Mouse (Mus musculus): Measurements from ENCODE around the gene Tapbp. TPM values are rescaled to one million over a fixed set of nuclear protein-coding genes. Genes with fewer than 3 reads are reported as not detected.

Tapbp gene
- polyA plus RNA-seq, 1 experiment: 50.6 TPM

DNA sequence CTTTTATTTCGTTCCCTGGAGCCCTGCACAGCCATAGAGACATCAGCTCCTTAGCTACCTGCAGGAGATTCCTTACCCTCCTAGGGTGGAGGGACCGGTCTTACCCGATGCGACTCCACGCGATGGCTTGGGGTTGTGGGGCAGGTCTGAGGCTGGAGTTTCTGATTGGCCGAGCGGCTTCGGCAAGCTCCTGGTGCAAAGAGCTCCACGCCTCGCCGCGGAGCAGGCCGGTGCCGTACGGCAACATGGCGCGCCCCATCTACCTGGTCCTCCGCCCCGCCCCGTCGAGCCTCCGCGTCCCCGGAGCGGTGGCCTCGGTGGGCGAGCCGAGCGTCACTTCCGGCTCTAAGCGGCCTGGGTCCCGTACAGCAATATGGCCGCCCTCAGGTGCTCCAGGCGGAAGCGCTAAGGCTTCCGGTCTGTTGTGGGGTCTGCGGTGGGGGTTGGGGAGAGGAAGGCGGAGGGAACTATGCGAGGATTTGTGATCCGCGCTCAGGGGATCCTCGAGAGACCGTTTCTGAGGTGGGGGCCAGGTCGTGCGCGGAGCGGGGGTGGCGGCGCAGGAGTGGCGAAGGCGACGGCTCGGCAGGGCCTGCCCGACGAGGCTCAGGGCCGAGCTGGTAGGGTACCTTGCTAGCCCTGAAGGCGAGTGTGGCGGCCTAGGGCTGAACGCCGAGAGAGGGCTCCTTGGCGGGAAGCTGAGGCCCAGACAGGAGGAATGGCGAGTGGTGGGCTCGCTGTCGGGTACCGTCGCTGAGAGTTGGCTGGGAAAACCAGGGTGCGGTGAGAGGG lies 6.4 kb upstream of the Tapbp start, which contains the start of gene Daxx:
Gene Daxx, plus strand, starts transcription at position 338 of the 792 bp plus-strand sequence.
- Histone ChIP-seq H3K4me2 (ENCODE audit: low read depth) (peak within 1 kb of the TSS; percentile 98), H3K36me3 (ENCODE audit: control insufficient read depth, insufficient read depth) (peaks cover 11% of the 10 kb centered on the region), H3K27me3 (ENCODE audit: control insufficient read depth, insufficient read depth, insufficient read length) (no peaks in the 10 kb centered on the region), H3K4me3 (peak within 1 kb of the TSS; percentile 85), H3ac (ENCODE audit: control insufficient read depth, insufficient read length) (peak within 1 kb of the TSS; percentile 44), H3K79me2 (ENCODE audit: control insufficient read depth, insufficient read depth) (peaks cover 13% of the 10 kb centered on the region)
- TF ChIP-seq POLR2A (IDR thresholded peaks at IDR 0.05; ENCODE audit: insufficient read length, low read depth) (peak; percentile 58), POLR2AphosphoS2 (IDR thresholded peaks at IDR 0.05; ENCODE audit: insufficient read length, low read depth) (peak; percentile 34), E2F4 (IDR thresholded peaks at IDR 0.05; ENCODE audit: insufficient read depth) (no peak), SRF (IDR thresholded peaks at IDR 0.05; ENCODE audit: control insufficient read depth, insufficient read length, low read depth) (no peak), MYOD1 (IDR thresholded peaks at IDR 0.05; ENCODE audit: control insufficient read depth in 1 of 3, insufficient read length in 2 of 3, low read depth in 2 of 3) (no peak), USF1 (IDR thresholded peaks at IDR 0.05; ENCODE audit: low read depth) (no peak)

DNA sequence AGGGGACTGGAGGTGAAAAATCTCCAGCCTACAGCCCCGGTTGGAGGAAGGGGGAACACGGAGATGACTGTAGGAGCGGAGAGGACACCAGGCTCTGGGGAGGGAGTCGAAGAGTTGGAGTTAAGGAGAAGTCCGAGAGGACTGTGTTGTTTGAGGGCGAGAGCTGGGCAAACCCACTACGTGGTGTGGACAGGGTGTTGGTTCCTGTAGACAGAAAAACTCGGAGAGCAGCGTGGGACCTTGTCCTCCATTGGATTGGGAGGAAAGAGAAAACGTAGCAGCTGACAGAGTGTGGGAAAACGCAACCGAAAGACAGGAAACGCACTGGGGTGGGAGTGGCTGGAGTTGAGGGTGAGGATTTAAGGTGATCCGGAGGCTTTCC lies 5.8 kb upstream of the Tapbp start:
- Histone ChIP-seq H3K36me3 (ENCODE audit: control insufficient read depth, insufficient read depth) (peaks cover 11% of the 10 kb centered on the region), H3K27me3 (ENCODE audit: control insufficient read depth, insufficient read depth, insufficient read length) (no peaks in the 10 kb centered on the region), H3K79me2 (ENCODE audit: control insufficient read depth, insufficient read depth) (peaks cover 13% of the 10 kb centered on the region), H3ac (ENCODE audit: control insufficient read depth, insufficient read length) (peak overlapping the region; percentile 44), H3K4me2 (ENCODE audit: low read depth) (peak overlapping the region; percentile 92), H3K4me3 (peak overlapping the region; percentile 85)
- no peak for TF ChIP-seq REST (IDR thresholded peaks at IDR 0.05; ENCODE audit: insufficient read depth, insufficient read length)
- TF ChIP-seq POLR2AphosphoS2 (IDR thresholded peaks at IDR 0.05; ENCODE audit: insufficient read length, low read depth): peak; percentile 46

DNA sequence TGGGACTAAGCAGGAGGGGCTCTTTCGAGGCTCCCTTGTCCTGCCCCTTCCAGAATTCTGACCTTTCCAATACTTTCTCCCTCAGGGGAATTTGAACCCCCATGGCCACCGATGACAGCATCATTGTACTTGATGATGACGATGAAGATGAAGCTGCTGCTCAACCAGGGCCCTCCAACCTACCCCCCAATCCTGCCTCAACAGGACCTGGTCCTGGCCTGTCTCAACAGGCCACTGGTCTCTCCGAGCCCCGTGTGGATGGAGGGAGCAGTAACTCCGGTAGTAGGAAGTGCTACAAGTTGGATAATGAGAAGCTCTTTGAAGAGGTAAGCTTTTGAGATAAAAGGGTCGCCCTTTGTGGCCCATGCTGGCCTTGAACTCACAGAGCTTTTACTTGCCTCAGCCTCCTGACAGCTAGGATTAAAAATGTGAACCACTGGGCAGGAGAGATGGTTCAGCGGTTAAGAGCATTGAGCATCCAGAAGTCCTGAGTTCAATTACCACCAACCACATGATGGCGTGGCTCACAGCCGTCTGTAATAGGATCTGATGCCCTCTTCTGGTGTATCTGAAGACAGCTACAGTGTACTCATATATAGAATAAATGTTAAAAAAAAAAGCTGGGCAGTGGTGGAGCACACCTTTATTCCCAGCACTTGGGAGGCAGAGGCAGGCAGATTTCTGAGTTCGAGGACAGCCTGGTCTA lies 5.2 kb upstream of the Tapbp start:
- H3K27me3 ChIP-seq (ENCODE audit: control insufficient read depth, insufficient read depth, insufficient read length): no peaks in the 10 kb centered on the region
- peaks cover 13% of the 10 kb centered on the region for H3K79me2 ChIP-seq (ENCODE audit: control insufficient read depth, insufficient read depth)
- peak overlapping the region; percentile 92 for H3K4me2 ChIP-seq (ENCODE audit: low read depth)
- TF ChIP-seq MAX (IDR thresholded peaks at IDR 0.05; ENCODE audit: low read depth) (no peak), MYOD1 (IDR thresholded peaks at IDR 0.05; ENCODE audit: control insufficient read depth in 1 of 3, insufficient read length in 2 of 3, low read depth in 2 of 3) (no peak)
- H3K36me3 ChIP-seq (ENCODE audit: control insufficient read depth, insufficient read depth): peaks cover 11% of the 10 kb centered on the region
- peak overlapping the region; percentile 85 for H3K4me3 ChIP-seq
- H3ac ChIP-seq (ENCODE audit: control insufficient read depth, insufficient read length): peak overlapping the region; percentile 44

DNA sequence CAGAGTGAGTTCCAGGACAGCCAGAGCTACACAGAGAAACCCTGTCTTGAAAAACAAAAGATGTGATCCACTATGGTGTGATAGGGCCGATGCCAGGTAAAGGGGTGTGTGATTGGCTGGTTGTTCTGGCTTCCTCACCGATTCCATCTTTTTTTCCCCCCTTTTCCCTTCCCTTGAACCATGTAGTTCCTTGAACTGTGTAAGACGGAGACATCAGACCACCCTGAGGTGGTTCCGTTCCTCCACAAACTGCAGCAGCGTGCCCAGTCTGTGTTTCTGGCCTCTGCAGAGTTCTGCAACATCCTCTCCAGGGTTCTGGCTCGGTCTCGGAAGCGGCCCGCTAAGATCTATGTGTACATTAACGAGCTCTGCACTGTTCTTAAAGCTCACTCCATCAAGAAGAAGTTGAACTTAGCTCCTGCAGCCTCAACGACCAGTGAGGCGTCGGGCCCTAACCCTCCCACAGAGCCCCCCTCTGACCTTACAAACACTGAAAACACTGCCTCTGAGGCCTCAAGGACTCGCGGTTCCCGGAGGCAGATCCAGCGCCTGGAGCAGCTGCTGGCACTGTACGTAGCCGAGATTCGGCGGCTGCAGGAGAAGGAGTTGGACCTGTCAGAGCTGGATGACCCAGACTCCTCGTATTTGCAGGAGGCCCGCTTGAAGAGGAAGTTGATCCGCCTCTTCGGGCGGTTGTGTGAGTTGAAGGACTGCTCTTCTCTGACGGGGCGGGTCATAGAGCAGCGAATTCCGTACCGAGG lies 4.5 kb upstream of the Tapbp start:
- no peak overlapping the region for H3K4me2 ChIP-seq (ENCODE audit: low read depth)
- peak overlapping the region; percentile 85 for H3K4me3 ChIP-seq
- no peaks in the 10 kb centered on the region for H3K27me3 ChIP-seq (ENCODE audit: control insufficient read depth, insufficient read depth, insufficient read length)

DNA sequence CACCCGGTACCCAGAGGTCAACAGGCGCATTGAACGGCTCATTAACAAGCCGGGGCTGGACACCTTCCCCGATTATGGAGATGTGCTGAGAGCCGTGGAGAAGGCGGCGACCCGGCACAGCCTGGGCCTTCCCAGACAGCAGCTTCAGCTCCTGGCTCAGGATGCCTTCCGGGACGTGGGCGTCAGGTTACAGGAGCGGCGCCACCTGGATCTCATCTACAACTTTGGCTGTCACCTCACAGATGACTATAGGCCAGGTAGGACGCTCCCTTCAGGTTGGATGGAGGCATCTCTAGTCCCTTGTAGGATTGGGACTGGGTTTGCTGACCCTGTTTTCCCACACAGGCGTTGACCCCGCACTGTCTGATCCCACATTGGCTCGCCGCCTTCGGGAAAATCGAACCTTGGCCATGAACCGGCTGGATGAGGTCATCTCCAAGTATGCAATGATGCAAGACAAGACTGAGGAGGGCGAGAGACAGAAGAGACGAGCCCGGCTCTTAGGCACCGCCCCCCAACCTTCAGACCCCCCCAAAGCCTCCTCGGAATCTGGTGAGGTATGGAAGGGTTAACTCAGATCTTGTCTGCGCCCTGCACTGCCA lies 3.8 kb upstream of the Tapbp start:
- Histone ChIP-seq H3K79me2 (ENCODE audit: control insufficient read depth, insufficient read depth) (peaks cover 15% of the 10 kb centered on the region), H3K4me3 (no peak overlapping the region), H3K4me2 (ENCODE audit: low read depth) (no peak overlapping the region), H3K36me3 (ENCODE audit: control insufficient read depth, insufficient read depth) (peaks cover 11% of the 10 kb centered on the region), H3K27me3 (ENCODE audit: control insufficient read depth, insufficient read depth, insufficient read length) (no peaks in the 10 kb centered on the region), H3ac (ENCODE audit: control insufficient read depth, insufficient read length) (no peak overlapping the region)
- TF ChIP-seq E2F4 (IDR thresholded peaks at IDR 0.05; ENCODE audit: insufficient read depth) (no peak), POLR2A (IDR thresholded peaks at IDR 0.05; ENCODE audit: insufficient read length, low read depth) (no peak), TCF12 (IDR thresholded peaks at IDR 0.05; ENCODE audit: insufficient read depth, poor library complexity, severe bottlenecking) (no peak), MAX (IDR thresholded peaks at IDR 0.05; ENCODE audit: low read depth) (no peak), POLR2AphosphoS2 (IDR thresholded peaks at IDR 0.05; ENCODE audit: insufficient read length, low read depth) (no peak), MYOG (IDR thresholded peaks at IDR 0.05; ENCODE audit: control insufficient read depth in 1 of 3, insufficient read depth in 1 of 3, insufficient read length in 2 of 3, low read depth in 2 of 3) (no peak), USF1 (IDR thresholded peaks at IDR 0.05; ENCODE audit: low read depth) (no peak), TCF3 (IDR thresholded peaks at IDR 0.05; ENCODE audit: insufficient read length, low read depth) (no peak), MYOD1 (IDR thresholded peaks at IDR 0.05; ENCODE audit: control insufficient read depth in 1 of 3, insufficient read length in 2 of 3, low read depth in 2 of 3) (no peak), CEBPB (IDR thresholded peaks at IDR 0.05; ENCODE audit: insufficient read depth, poor library complexity, severe bottlenecking) (no peak), SRF (IDR thresholded peaks at IDR 0.05; ENCODE audit: control insufficient read depth, insufficient read length, low read depth) (no peak), REST (IDR thresholded peaks at IDR 0.05; ENCODE audit: insufficient read depth, insufficient read length) (no peak)

More for the DNA sequence above, 4.5 kb upstream of the Tapbp start:
- TF ChIP-seq POLR2AphosphoS2 (IDR thresholded peaks at IDR 0.05; ENCODE audit: insufficient read length, low read depth) (no peak), CEBPB (IDR thresholded peaks at IDR 0.05; ENCODE audit: insufficient read depth, poor library complexity, severe bottlenecking) (no peak), USF1 (IDR thresholded peaks at IDR 0.05; ENCODE audit: low read depth) (no peak), MYOG (IDR thresholded peaks at IDR 0.05; ENCODE audit: control insufficient read depth in 1 of 3, insufficient read depth in 1 of 3, insufficient read length in 2 of 3, low read depth in 2 of 3) (no peak), SRF (IDR thresholded peaks at IDR 0.05; ENCODE audit: control insufficient read depth, insufficient read length, low read depth) (no peak), REST (IDR thresholded peaks at IDR 0.05; ENCODE audit: insufficient read depth, insufficient read length) (no peak), POLR2A (IDR thresholded peaks at IDR 0.05; ENCODE audit: insufficient read length, low read depth) (no peak)
- peaks cover 13% of the 10 kb centered on the region for H3K79me2 ChIP-seq (ENCODE audit: control insufficient read depth, insufficient read depth)
- no peak overlapping the region for H3ac ChIP-seq (ENCODE audit: control insufficient read depth, insufficient read length)
- peaks cover 11% of the 10 kb centered on the region for H3K36me3 ChIP-seq (ENCODE audit: control insufficient read depth, insufficient read depth)
